Mouse (Mus musculus): ENCODE measurements around the gene Slc8a1. TPM values are rescaled to one million over a fixed set of nuclear protein-coding genes. Genes with fewer than 3 reads are reported as not detected.

Gene Slc8a1
- polyA plus RNA-seq, 1 experiment from 2014 or later: 0.89 TPM

DNA sequence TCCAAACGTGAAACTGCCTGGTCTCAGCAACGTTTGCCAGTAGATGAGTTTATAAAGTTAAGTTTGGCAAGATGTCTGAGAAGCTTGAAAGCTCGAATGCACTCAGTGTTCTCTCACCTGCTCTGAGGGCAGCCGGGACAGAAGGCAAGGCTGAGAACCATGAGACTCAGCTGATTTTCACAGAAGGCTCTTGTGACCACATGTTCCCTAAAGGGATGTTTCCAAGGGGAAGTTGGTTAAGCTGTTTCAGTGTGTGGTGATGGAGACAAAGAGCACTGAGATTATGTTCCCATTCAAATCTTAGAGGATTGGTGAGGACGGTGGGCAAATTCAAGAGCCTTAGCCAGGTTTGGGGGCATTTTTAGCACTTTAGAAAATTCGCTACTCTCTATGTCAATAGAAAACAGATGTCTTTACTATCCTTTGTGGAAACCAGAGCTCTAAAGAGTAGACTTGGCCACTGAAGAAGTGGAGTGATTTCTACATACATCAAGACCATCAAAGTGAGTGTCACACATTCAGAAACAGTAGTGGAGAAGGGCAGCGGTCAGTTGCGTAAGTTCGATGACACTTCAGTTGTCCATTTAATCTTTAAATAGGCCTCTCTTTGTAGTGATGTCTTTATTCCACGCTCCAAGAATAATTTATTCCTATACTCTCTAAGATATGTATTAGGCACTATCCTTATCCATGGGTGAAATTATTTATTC lies 219.7 kb downstream of the Slc8a1 start:
- whole genome bisulfite sequencing (ENCODE audit: insufficient replicate concordance): 64% methylated on average over 10 of the region's 10 CpGs
- no peaks in the 10 kb centered on the region for H3K36me3 ChIP-seq
- H3K27me3 ChIP-seq (replicated peaks): no peaks in the 10 kb centered on the region
- no peaks in the 10 kb centered on the region for H3K4me1 ChIP-seq
- no peak for ATAC-seq
- H3K4me3 ChIP-seq: no peak overlapping the region
- H3K4me2 ChIP-seq: no peak overlapping the region
- no peak overlapping the region for H3K9ac ChIP-seq
- H3K9me3 ChIP-seq (replicated peaks): no peaks in the 10 kb centered on the region
- no peak overlapping the region for H3K27ac ChIP-seq

DNA sequence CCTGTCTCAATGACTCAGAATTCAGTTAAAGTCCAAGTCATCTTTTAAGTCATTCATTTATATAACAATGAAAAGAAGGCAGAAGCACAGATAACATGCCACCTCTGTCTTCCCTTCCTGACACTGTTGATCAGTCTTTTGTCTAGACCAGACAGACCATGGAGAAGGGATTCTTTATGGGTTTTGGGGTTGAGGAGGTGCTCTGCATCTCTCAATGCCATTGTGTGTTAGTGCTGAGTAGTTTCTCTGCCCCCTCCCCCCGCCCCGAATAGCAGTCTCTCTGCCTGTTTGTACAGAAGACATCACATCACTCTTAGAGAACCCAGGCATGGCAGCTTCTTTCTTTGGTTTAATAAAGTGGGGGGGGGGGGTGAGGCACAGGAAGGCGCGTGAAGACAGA lies 222.0 kb downstream of the Slc8a1 start:
- Histone ChIP-seq H3K4me3 (no peak overlapping the region), H3K4me2 (no peak overlapping the region), H3K36me3 (no peaks in the 10 kb centered on the region), H3K27ac (no peak overlapping the region), H3K9ac (no peak overlapping the region), H3K4me1 (no peaks in the 10 kb centered on the region), H3K9me3 (replicated peaks) (no peaks in the 10 kb centered on the region), H3K27me3 (replicated peaks) (no peaks in the 10 kb centered on the region)
- ATAC-seq: no peak
- WGBS (ENCODE audit: insufficient replicate concordance): 77% methylated on average over 4 of the region's 4 CpGs

DNA sequence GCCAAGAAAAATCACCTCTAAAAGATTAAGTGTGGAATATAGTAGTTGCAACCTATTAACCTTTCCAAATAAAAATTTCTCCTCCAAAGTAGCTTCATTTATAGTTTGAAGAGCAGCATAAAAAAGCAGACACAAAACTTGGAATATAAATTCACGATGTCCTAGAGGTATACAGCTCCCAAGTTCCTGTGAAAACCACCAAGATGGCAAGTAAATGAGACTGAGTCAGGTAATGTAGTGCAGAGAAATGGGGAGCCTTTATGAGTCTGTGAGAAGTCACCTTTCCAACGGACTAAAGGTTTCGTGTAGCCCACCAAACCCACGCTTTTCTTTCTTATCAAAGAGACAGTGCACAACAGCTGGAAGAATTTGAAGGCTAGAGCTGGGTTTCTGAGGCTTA lies 224.2 kb downstream of the Slc8a1 start:
- H3K36me3 ChIP-seq: no peaks in the 10 kb centered on the region
- H3K4me1 ChIP-seq: no peaks in the 10 kb centered on the region
- ATAC-seq: no peak
- no peaks in the 10 kb centered on the region for H3K27me3 ChIP-seq (replicated peaks)
- H3K9me3 ChIP-seq (replicated peaks): no peaks in the 10 kb centered on the region
- H3K27ac ChIP-seq: no peak overlapping the region
- 67% methylated on average over 4 of the region's 4 CpGs for WGBS (ENCODE audit: insufficient replicate concordance)
- no peak overlapping the region for H3K4me3 ChIP-seq
- no peak overlapping the region for H3K9ac ChIP-seq
- no peak overlapping the region for H3K4me2 ChIP-seq

DNA sequence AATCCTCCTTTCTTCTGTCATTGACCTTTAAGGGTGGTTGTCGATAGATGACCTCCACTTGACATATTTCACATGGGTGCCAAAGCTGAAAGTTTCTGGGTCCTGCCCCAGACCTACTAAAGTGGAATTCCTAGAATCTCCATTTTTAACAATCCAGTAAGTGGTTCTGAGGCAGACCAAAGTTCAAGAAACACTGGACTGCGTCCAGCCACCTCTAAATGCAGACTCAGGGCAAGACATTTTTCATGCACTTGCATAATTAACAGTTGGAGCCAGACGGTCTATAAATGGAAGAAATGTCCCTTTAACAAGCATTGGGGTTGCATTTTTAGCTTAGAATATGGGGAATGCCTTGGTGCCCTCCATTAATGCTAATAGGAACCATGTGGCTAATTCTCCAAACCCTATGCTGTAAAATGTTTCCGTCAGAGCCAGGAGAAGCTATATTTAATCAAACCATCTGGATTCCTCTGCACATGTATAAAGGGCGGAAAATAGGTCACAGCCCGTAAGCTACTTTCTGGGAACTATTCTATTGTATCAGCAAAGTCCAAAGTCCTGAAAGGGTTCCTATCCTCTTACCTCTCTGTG lies 224.7 kb downstream of the Slc8a1 start:
- H3K4me1 ChIP-seq: no peaks in the 10 kb centered on the region
- no peak overlapping the region for H3K27ac ChIP-seq
- no peaks in the 10 kb centered on the region for H3K36me3 ChIP-seq
- H3K9ac ChIP-seq: no peak overlapping the region
- H3K27me3 ChIP-seq (replicated peaks): no peaks in the 10 kb centered on the region
- ATAC-seq: no peak
- no peak overlapping the region for H3K4me3 ChIP-seq
- WGBS (ENCODE audit: insufficient replicate concordance): 65% methylated on average over 6 of the region's 6 CpGs
- H3K4me2 ChIP-seq: no peak overlapping the region
- H3K9me3 ChIP-seq (replicated peaks): no peaks in the 10 kb centered on the region

DNA sequence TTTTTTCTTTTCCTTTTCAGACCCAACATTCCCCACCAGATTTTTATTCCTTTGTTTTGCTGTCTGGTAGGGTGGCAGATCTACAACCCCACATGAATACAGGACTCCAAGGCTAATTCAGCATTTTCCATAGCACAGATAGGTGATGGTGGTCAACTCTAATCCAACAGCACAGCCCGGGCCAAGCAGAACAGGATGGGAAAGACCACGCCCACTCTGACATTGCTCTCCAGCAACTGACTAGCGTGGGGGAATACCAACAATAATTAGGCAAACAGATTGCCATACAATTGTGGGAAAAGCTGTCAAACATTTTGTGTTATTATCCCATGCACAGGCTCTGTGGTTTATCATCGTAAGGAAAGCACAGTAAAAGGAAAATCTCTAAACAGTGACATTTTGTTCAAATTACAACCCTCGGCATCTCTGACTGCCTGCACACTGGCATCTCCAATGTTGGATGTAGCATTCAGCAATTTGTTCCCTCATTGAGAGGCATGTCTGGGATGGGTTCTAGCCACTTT lies 233.0 kb downstream of the Slc8a1 start:
- Histone ChIP-seq H3K4me2 (no peak overlapping the region), H3K36me3 (no peaks in the 10 kb centered on the region)
- ATAC-seq: no peak

DNA sequence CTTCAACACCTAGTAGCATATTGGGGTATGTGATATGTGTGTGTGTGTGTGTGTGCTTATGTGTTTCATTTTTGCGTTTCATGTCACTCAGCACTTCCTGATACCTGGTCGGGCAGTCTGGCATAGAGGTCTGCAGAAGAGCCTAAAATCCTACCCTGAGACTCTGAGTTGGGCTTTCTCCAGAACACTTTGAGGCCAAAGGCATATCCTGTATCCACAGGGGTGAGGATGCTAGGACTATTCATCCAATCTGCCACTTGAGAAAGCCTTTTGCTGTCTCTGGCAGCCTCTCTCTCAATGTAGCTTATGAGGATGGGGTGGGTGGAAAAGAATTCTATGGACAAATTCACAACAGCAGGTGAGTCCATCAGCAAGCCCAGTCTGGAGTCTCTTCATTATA lies 234.1 kb downstream of the Slc8a1 start:
- Histone ChIP-seq H3K27me3 (replicated peaks) (no peaks in the 10 kb centered on the region), H3K4me1 (no peaks in the 10 kb centered on the region), H3K27ac (no peak overlapping the region), H3K36me3 (no peaks in the 10 kb centered on the region), H3K9me3 (replicated peaks) (no peaks in the 10 kb centered on the region), H3K9ac (no peak overlapping the region), H3K4me3 (no peak overlapping the region), H3K4me2 (no peak overlapping the region)
- WGBS (ENCODE audit: insufficient replicate concordance): 63% methylated on average over 2 of the region's 2 CpGs
- ATAC-seq: no peak

More for the DNA sequence above, 233.0 kb downstream of the Slc8a1 start:
- H3K27me3 ChIP-seq (replicated peaks): no peaks in the 10 kb centered on the region
- WGBS (ENCODE audit: insufficient replicate concordance): 70% methylated on average over 5 of the region's 5 CpGs
- H3K9ac ChIP-seq: no peak overlapping the region
- H3K9me3 ChIP-seq (replicated peaks): no peaks in the 10 kb centered on the region
- H3K4me1 ChIP-seq: no peaks in the 10 kb centered on the region
- H3K27ac ChIP-seq: no peak overlapping the region
- H3K4me3 ChIP-seq: no peak overlapping the region

DNA sequence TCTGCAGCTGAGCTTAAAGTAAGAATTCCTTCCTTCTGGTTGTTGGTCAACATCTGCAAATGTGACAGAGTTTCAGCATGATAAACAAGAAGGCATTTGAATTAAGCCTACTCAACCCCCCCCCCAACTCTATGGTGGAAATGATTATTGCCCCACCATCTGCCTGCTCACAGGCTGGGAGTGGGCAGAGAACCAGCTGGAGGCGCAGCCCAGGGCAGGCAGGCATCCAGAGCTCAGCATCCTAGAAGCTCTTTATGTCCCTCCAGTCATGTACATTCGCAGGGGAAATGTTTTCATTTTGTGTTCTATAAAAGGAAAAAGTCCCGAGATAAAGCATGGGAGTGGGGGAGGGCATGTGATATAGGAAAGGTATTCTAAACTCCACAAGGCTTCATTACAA lies 235.4 kb downstream of the Slc8a1 start:
- WGBS (ENCODE audit: insufficient replicate concordance): 68% methylated on average over 3 of the region's 3 CpGs

DNA sequence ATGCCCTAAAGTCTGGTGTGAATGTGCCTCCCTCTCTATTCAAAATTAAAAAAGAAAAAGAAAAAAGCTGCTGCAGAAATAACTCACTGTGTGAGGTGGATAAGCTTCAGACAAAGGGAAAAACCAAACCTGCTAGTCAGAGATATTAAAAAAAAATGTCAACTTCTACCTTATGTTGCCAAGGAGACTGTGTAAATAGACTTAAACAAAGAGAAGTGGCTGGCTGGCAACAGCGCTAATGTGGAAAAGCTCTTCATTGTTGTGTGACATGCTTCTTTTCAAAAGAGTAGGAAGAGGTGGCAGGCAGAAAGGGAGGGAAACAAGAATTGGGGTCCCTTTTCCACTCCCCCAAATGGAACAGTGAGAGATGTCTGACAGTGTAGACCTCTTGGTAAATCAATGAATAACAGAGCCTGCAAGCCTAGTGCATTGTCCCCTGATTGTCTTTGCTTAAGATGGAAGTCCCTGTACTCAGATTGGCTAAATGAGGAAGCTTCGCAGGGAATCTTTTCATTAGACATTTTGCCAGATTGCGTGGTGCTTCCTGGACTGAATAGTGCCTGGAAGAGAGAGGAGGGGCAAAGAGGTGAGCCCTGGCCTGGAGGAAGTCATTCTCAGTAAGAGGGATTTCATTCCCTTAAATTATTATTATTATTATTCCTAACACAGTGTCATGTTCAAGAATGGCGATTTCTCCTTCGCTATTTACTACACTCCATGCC lies 237.3 kb downstream of the Slc8a1 start:
- Histone ChIP-seq H3K9ac (no peak overlapping the region), H3K4me3 (no peak overlapping the region), H3K27me3 (replicated peaks) (no peaks in the 10 kb centered on the region), H3K27ac (no peak overlapping the region), H3K4me2 (no peak overlapping the region), H3K4me1 (no peaks in the 10 kb centered on the region), H3K36me3 (no peaks in the 10 kb centered on the region), H3K9me3 (replicated peaks) (no peaks in the 10 kb centered on the region)
- ATAC-seq: no peak
- 66% methylated on average over 5 of the region's 5 CpGs for WGBS (ENCODE audit: insufficient replicate concordance)

More for the DNA sequence above, 235.4 kb downstream of the Slc8a1 start:
- Histone ChIP-seq H3K27me3 (replicated peaks) (no peaks in the 10 kb centered on the region), H3K9ac (no peak overlapping the region), H3K27ac (no peak overlapping the region), H3K36me3 (no peaks in the 10 kb centered on the region), H3K4me2 (no peak overlapping the region), H3K4me1 (no peaks in the 10 kb centered on the region), H3K4me3 (no peak overlapping the region), H3K9me3 (replicated peaks) (no peaks in the 10 kb centered on the region)
- ATAC-seq: no peak

DNA sequence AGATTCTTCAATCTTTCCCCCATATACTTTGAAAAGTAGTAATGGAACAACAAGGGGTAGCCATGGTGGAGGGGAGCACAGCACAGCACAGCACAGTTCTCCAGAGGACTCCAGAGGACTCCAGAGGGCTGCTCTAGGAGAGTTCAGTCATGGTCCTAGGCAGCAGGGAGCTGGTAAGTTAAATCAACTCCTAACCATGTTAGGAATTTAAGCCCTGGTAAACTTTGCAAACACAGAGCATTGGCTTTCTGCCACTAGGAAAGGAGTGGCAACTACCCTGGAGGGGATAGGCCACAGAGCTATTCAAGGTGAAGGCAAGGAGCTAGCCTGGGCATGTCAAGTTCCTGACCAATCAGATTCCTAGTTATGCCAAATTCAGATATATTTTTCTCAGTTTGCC lies 240.3 kb downstream of the Slc8a1 start:
- no peak for ATAC-seq
- Histone ChIP-seq H3K27me3 (replicated peaks) (no peaks in the 10 kb centered on the region), H3K9me3 (replicated peaks) (no peaks in the 10 kb centered on the region), H3K27ac (no peak overlapping the region), H3K4me3 (no peak overlapping the region), H3K4me2 (no peak overlapping the region), H3K9ac (no peak overlapping the region), H3K36me3 (no peaks in the 10 kb centered on the region), H3K4me1 (no peaks in the 10 kb centered on the region)

DNA sequence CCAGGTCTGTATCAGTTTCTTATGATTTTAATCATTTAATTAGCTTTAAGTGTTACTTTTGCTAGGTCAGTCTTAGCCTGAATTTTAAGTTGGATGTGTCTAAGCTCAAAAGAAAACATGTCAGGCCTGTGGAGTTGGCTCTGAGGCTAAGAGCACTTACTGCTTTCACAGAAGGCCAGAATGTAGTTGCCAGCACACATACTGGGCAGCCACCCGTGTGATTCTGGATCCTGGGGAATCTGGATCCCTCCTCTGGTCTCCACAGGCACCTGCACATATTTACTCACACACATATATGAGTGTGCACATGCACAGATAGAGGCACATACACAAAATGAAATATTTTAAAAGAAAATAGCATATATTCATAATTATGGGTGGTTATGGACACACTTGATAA lies 241.6 kb downstream of the Slc8a1 start:
- Histone ChIP-seq H3K27me3 (replicated peaks) (no peaks in the 10 kb centered on the region), H3K36me3 (no peaks in the 10 kb centered on the region), H3K9me3 (replicated peaks) (no peaks in the 10 kb centered on the region), H3K27ac (no peak overlapping the region), H3K4me3 (no peak overlapping the region), H3K4me2 (no peak overlapping the region), H3K9ac (no peak overlapping the region), H3K4me1 (no peaks in the 10 kb centered on the region)
- WGBS (ENCODE audit: insufficient replicate concordance): 47% methylated on average over 1 of the region's 1 CpGs
- no peak for ATAC-seq

DNA sequence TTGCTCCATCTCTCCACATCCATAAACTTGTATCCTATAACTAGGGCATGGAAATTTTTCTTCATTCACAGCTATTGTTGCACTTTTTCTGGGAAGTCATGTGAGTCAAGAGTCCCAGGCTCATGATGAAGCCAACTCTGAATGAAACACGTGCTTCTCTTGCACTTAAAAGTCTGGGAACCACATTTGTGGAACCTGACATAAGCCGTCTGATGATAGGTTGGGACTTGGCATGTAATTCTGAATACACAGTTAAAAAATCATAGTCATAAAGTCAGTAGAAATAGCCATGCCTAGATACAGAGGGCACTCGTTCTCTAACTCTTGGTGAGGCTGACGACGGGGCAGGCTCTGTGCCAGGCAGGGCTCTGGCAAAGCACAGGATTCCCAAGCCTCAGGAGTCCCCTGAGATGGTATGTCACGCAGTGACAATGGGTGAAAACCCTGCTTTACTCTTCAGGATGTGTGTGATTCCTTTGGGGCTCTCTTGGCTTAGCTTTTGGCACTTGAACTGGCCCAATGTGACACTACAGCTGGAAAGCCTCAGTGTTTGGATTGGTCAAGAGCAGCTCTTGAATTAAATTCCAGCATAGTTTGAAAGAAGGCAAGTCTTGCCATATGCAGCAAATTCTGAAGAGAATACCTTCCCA lies 245.8 kb downstream of the Slc8a1 start:
- Histone ChIP-seq H3K27me3 (replicated peaks) (no peaks in the 10 kb centered on the region), H3K9ac (no peak overlapping the region), H3K9me3 (replicated peaks) (no peaks in the 10 kb centered on the region), H3K36me3 (no peaks in the 10 kb centered on the region), H3K4me3 (no peak overlapping the region), H3K4me1 (no peaks in the 10 kb centered on the region), H3K27ac (no peak overlapping the region), H3K4me2 (no peak overlapping the region)
- WGBS (ENCODE audit: insufficient replicate concordance): 62% methylated on average over 6 of the region's 6 CpGs
- no peak for ATAC-seq

DNA sequence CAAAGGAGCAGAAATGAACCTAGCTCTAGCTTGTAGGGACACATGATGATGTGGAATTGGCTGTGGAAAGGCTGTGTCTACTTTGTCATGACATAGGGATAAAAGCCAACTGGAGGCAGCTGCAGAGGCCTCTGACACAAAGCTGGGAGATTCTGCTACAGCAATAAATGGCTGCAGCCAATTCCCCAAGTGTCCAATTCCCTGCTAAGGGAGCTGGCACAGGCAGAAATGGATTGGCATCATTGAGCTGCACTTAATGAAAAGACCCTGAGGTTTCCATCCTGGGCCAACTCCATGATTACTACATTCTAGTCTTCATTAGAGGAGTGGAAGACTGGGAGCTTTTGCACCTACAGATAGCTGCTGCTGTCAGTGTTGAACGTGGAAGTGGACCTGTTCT lies 251.8 kb downstream of the Slc8a1 start:
- Histone ChIP-seq H3K4me1 (no peaks in the 10 kb centered on the region), H3K9ac (no peak overlapping the region), H3K4me2 (no peak overlapping the region), H3K4me3 (no peak overlapping the region), H3K9me3 (replicated peaks) (no peaks in the 10 kb centered on the region), H3K36me3 (no peaks in the 10 kb centered on the region), H3K27ac (no peak overlapping the region), H3K27me3 (replicated peaks) (no peaks in the 10 kb centered on the region)
- no peak for ATAC-seq
- 41% methylated on average over 1 of the region's 1 CpGs for WGBS (ENCODE audit: insufficient replicate concordance)

All from liver, embryonic 12.5 days (tissue).